Mouse (Mus musculus) bone marrow macrophage, adult 2 months (primary cell): ENCODE data around the gene Fgfr2.

Experiments
- CTCF ChIP-seq: IDR thresholded peaks from 2 replicates; pipeline ENCODE4 v1.5.1; 2012; ENCODE audit warnings: low read depth, mild to moderate bottlenecking, low read length, moderate library complexity
- POLR2A ChIP-seq: IDR thresholded peaks from 2 replicates; pipeline ENCODE4 v1.6.1; 2012; ENCODE audit warnings: mild to moderate bottlenecking, low read depth, low read length, borderline replicate concordance

DNA sequence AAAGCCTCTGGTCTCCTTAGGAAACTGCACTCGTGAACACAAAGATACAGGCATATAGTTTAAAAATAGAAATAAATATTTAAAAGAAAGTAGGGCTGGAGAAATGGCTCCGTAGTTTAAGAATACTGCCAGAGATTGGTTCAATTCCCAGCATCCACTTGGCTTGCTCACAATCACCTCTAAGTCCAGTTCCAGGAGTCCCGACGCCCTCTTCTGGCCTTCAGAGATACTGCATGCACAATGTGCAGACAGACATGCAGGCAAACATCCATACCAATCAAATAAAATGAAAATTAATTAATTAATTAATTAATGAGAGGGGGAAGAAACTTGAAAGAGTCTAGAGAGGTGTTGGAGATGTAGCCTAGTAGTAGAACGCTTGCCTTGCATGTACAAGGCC is 2856.1 kb downstream of the Fgfr2 start:
- peak; percentile 23; the same call in 1 of the 2 replicates for TF ChIP-seq CTCF
- TF ChIP-seq POLR2A: no peak
